Mouse (Mus musculus): ENCODE results near the gene Col6a2.

Gene Col6a2

GRCm38 (mm10) chr10:76622928-76623680, at the start of gene Col6a2:
Col6a2 (minus strand) TSS chr10:76623630.
- peak; percentile 26 for DNase-seq (ENCODE audit: low spot score)

- DNase-seq (ENCODE audit: low spot score): no peak
Measured at GRCm38 (mm10) chr10:76671939-76672338, 48.5 kb upstream of the Col6a2 start.

- peak; percentile 58 for DNase-seq (ENCODE audit: low spot score)
Measured at GRCm38 (mm10) chr10:76668947-76669284, 45.5 kb upstream of the Col6a2 start.

GRCm38 (mm10) chr10:76668261-76668946, 45.0 kb upstream of the Col6a2 start:
- no peak for DNase-seq (ENCODE audit: low spot score)

- DNase-seq (ENCODE audit: low spot score): no peak
Measured at GRCm38 (mm10) chr10:76667197-76667805, 43.9 kb upstream of the Col6a2 start.

GRCm38 (mm10) chr10:76665551-76665950, 42.1 kb upstream of the Col6a2 start:
- no peak for DNase-seq (ENCODE audit: low spot score)

- DNase-seq (ENCODE audit: low spot score): no peak
Measured at GRCm38 (mm10) chr10:76664156-76665115, 41.0 kb upstream of the Col6a2 start.

- DNase-seq (ENCODE audit: low spot score): no peak
Measured at GRCm38 (mm10) chr10:76653345-76654336, 30.2 kb upstream of the Col6a2 start.

GRCm38 (mm10) chr10:76650662-76651342, 27.4 kb upstream of the Col6a2 start:
- DNase-seq (ENCODE audit: low spot score): no peak

GRCm38 (mm10) chr10:76648738-76649137, 25.3 kb upstream of the Col6a2 start:
- no peak for DNase-seq (ENCODE audit: low spot score)

GRCm38 (mm10) chr10:76647390-76647789, 24.0 kb upstream of the Col6a2 start:
- no peak for DNase-seq (ENCODE audit: low spot score)

- no peak for DNase-seq (ENCODE audit: low spot score)
Measured at GRCm38 (mm10) chr10:76645686-76646085, 22.3 kb upstream of the Col6a2 start.

GRCm38 (mm10) chr10:76645066-76645465, 21.6 kb upstream of the Col6a2 start:
- DNase-seq (ENCODE audit: low spot score): no peak

GRCm38 (mm10) chr10:76643999-76644398, 20.6 kb upstream of the Col6a2 start:
- no peak for DNase-seq (ENCODE audit: low spot score)

- no peak for DNase-seq (ENCODE audit: low spot score)
Measured at GRCm38 (mm10) chr10:76643446-76643845, 20.0 kb upstream of the Col6a2 start.

GRCm38 (mm10) chr10:76642628-76643434, 19.4 kb upstream of the Col6a2 start:
- no peak for DNase-seq (ENCODE audit: low spot score)

- DNase-seq (ENCODE audit: low spot score): no peak
Measured at GRCm38 (mm10) chr10:76641894-76642627, 18.6 kb upstream of the Col6a2 start.

GRCm38 (mm10) chr10:76639952-76640351, 16.5 kb upstream of the Col6a2 start:
- no peak for DNase-seq (ENCODE audit: low spot score)

- no peak for DNase-seq (ENCODE audit: low spot score)
Measured at GRCm38 (mm10) chr10:76636601-76637000, 13.2 kb upstream of the Col6a2 start.

All from layer of hippocampus, adult 9-10 months (tissue).